Mouse (Mus musculus) right cerebral cortex, postnatal 10 days (tissue): ENCODE results near the gene Fkbp10.
A peak's percentile ranks its signal among the peaks of the same experiment; 100 is the strongest.

ENCODE experiments used
- DNase-seq, 2 experiments: peaks; one replicate each; pipeline ENCODE4 v3.0.0; 2021; ENCODE audit warnings: low spot score in 2 of 2

The Fkbp10 gene

DNA sequence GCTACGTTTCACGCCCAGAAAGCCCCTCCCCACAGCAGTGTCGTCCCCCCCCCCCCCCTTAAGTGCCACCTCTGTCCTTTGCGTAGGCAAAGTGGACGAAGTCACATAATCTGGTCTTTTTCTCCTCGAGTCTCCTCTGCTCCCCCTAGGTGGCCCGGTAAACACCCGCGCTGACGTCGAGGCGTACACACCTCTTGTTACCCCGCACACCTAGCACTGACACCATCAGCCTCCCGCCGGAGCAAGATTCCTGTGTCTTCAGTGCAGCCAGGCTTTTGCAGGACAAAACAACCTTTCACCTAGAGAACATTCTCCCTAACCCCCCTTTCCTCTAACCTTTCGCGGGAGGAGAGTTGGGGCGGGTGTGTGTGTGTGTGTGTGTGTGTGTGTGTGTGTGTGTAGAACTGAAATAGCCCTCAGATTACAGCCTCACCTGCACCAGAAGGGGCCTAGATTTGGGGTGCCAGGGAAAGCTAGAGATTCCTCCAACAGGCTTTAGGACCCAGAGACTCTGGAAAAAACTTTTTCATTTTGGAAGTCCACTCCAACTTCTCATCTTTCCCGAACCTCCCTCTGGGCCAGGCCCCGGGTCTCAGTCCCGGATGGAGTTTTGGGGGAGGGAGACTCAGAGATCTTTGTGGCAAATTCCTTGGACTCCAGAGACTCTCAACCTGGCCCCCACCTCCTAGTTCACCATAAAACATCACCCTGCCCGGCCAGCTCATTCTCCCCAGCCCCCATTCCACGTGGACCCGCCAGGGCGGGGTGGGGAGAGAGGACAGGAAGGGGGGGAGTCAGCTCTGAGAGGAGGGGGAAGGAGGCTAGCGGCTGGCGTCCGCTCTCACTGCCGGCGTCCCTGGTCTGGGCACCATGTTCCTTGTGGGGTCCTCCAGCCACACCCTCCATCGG lies at the start of gene Fkbp10:
TSS of gene Fkbp10 (plus strand) at position 784 of the 909 bp plus-strand sequence.
- DNase-seq, result no peak

DNA sequence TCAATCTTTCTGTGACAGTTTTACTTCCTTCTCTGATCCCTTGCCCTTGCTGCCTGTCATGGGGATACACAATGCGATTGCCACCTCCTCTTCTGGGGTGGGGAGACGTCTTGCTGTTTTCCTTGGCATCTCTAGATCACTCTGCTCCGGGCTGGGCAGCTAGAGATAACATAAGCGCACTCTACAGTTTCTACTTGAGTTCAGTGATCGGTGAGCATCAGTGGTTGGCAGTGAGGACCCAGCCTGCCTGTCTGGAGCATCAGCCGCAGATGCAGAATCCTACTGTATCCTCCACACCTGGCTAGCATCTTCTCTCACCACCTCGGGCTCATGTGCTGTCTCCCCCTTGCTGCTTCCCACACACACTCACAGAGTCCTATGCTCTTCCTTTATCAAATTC lies 46.4 kb upstream of the Fkbp10 start:
- DNase-seq, result no peak

DNA sequence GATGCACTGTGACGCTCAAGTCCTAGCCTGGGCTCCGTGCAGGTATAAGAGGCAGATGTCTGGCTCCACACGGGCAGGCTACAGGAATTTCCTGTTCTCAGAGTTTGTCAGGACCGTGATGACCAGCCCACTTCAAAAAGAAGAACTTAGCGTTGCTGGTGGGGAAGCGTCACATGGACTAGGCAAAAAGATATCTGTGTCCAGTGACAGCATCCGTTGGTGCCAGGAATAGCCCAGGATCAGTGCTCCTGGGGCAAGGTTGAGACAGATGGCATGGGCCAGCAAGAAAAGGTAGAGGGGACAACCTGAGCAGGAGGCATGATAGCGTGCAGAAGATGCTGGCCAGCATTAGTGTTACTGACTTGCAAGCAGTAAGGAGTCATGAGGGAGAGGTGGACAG lies 45.7 kb upstream of the Fkbp10 start:
- no peak for DNase-seq

DNA sequence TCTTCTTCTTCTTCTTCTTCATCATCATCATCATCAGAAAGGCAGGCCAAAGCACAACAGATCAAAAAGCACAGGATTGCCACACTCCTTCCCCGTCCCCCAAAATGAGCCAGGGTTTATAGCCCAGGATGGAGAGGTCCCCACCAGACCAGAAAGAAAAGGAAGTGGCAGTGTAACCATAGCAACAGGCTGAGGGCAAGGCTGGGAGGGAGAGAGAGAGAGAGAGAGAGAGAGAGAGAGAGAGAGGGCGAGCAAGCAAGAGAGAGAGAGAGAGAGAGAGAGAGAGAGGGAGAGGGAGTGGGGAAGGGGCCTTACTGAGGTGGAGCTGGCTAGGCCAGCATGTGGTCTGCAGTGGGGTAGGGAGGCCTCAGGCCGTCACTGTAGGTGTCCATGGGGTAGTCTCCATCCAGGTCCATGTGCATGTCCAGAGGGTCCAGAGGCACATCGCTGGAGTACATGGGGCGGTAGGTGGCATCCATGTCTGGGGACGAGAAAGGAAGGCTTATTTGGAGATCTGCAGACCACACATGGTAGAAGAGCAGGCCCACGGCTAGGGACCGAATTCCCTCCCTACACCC lies 43.4 kb upstream of the Fkbp10 start:
- DNase-seq, result no peak

DNA sequence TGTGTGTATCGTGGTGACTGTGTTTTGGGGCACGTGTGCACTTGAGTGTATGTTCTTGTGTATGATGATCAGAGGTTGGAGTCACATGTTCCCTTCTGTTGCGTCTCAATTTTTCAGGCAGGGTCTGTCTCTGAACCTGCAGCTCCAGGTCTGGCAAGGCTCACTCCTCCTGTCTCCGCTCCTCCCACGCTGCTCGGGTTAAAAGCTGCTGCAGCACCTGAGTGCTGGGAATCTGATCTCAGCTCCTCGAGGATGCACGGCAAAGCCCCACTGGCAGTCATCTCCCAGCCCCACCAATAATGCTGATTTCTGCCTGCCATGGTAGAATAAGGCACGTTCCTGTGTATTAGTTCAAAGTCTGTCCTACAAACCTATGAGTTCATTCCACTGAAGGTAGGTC lies 40.4 kb upstream of the Fkbp10 start:
- no peak for DNase-seq

DNA sequence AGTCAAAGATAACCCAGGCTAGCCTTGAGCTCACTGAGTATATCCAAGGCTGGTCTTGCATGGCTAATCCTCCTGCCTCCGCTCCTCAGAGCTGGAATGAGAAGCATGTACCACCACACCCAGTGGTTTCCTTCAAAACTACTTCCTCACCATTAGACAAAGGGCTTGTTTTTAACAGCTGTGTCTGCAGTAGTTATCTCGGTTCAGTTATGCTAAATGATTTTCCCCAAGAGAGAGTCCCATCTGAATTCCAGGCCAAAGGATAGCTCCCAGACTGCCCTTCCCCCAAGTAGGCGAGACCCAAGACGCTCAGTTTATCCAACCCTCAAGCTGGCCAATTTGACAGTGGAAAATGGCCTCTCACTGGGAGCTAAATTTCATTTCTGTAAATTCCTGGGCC lies 39.5 kb upstream of the Fkbp10 start:
- no peak for DNase-seq

DNA sequence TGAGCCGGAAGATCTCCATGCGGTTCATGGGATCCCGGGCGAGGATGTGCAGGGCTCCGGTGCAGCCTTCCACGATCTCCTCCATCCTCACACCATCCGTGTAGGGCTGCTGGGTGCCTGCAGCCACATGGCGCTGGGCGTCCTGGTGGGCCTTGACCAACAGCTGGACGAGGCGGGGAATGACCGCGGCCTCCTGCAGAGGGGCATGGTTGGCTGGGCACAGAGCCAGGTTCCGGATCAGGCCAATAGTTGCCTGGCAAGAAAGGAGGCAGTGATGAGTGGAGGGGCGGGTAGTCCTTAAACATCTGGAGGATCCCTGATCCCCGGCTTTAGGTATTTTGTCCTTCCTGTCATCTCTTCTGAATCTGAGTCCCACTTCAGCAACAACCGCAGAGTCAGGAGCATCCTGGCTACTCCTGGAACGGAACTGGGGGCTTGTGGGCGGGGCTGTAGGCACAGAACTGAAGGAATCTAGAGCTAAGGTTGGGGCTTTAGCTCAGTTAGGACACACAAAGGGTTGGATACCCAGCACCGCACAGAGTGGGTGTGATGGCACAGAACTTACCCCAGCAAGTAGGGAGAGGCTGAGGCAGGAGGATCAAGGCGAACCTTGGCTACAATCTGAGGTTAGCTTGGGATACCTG lies 38.6 kb upstream of the Fkbp10 start:
- no peak for DNase-seq

DNA sequence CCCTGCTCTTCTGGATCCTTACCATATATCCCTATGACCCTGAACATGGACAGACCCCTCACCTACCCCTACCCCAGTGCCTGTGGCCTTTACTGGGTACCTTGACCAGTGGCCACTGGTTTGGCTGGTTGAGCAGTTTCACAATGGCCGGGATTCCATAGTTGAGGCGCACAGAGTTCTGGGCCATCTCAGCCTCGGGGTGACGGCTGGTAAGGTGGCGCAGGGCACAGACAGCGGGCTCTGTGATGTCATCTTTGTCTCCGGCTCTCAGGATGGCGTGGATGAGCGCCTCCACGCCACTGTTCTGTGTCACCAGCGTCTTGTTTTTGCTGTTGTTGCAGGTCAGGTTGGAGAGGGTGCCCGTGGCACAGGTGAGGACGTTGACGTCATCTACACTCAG lies 37.5 kb upstream of the Fkbp10 start:
- DNase-seq, result no peak

DNA sequence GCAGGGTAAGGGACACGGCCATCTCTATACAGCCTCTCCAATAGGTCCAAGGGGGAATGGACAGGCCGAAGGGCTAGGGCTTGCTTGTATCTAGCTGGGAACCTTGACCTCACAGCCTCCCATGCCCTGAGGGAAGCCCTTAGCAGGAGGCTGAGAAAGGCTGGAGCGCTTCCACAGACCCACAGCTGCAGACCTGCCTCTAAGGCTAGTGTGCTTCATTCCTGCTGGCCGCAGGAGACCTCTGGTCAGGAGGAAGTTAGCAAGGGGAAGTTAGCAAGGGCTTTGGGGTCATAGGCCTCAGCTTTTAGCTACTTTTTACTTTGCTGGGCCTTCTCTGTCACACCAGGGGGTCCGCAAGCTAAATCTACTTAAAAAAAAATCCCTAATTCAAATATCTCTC lies 37.1 kb upstream of the Fkbp10 start:
- DNase-seq, result no peak

DNA sequence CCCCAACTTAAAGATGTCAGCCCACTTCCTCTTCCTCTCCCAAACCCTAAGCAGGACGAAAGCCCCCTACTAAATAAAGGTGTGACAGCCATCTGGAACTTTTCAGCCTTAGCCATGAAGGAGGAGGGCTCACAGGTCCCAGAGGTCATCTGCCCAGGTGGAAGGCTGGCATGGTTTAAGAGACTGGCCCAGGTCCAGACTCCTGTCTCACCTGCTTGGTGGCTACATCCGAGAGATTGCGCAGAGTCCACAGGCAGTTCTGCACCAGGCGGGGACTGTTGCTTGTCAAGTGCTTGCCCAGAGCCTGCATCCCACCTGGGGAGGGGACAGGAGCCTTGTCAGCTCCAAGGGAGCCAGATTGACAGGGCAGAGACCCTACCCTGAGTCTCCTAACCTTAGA lies 36.2 kb upstream of the Fkbp10 start:
- DNase-seq, result no peak

DNA sequence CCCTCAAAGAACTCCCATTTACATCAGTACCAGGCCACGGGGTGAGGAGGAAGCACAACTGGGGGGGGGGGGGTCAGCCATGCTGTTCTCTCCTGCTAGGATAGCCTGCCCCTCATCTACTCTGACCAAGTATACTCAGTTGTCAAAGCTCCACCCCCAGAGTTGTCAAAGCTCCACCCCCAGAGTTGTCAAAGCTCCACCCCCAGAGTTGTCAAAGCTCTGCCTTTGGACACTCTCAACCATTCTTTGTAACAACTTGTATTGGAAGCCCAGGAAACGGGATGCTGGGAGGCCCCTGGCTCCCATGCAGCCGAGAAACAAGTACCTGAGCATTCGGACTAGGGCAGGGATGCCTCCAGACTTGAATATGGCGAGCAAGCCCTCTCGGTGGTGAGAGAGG lies 32.8 kb upstream of the Fkbp10 start:
- DNase-seq, result no peak

DNA sequence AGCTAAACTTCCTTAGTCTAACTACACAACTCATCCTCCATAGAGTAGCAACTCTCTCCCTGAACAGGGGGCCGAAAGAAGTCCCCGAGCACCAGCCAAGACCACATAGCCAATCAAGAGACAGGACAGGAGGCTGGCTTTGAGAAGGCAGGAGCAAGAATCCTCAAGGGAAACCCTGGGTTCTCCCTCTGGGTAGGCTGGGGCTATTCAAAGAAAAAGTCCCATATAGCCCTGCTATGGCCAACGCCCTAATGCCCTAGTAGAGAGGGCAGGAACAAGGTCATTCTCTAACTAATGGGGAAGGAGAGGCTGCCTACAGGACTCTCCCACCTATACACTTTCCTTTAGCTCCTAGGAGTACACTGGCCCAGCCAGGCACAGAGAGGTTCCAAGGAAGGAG lies 30.5 kb upstream of the Fkbp10 start:
- no peak for DNase-seq

DNA sequence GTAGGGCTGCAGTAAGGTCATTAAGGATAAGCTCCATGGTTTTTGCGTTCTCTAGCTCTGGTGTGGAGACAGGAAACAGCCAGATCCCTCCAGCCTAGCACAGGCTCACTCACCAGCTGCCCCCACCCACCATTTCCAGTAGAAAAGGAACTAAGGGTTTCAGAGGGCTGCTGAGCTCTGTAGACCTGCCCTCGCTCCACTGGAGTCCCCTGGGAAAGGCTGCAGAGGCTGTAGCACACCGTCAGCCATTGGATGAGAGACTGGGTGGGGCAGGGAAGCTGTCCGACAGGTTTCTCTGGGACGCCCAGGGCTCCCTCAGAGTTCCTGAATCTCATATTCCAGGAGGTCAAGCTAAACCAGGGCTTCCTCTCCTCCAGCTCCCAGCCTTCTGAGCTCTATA lies 28.9 kb upstream of the Fkbp10 start:
- no peak for DNase-seq

DNA sequence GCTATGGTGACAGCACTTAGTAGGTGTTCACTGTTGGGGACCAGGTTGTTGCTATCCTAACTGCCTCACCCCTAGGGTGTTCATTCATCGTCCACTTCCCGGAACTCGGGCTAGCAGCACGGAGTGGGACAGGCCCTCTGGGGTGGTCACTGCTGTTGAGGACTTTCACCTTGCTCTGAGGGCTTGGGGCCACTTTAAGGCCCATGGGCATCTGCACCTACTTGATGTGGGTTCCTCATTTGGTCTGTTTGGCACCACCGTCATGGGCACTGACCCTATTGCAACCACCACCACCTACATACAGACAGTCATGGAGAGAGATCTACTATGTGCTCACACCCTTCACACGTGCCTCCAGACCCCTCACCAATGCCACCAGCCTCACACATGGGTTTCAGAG lies 28.4 kb upstream of the Fkbp10 start:
- DNase-seq, result no peak

DNA sequence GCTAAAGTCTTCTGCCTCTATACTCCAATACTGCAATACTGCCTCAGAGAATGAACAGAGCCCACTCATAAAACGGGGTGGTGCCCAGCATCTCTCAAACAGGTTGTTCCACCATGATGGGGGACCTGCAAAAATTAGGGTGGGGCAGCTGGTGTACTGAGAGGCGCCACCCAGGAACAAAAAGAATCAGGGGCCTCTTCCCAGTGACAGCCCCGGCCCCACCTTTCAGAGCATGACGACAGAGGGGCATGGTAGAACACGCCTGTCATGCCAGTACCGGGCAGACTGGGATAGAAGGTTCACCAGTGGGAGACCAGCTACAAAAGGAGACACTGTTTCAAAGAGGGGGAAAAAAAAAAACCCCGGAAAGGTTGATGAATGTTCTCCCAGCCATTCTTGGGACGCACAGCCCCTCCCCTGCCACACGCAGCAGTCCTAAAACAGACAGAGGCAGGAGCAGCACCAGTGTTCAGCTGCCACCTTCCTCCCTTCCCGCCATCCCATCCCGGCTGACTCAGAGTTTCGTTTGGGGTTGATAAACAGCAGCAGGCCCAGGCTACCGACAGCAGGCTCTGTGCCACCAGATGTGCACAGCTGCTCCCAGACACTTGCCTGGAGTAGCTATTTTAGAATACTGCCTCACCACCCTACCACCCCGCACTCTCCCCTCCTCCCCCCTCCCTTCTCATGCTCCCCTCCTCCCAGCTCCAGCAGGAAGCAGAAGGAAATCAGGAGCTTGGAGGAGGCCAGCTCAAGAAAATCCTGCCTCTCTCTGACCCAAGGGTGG lies 27.7 kb upstream of the Fkbp10 start:
- peak; percentile 53 to 64 for DNase-seq

DNA sequence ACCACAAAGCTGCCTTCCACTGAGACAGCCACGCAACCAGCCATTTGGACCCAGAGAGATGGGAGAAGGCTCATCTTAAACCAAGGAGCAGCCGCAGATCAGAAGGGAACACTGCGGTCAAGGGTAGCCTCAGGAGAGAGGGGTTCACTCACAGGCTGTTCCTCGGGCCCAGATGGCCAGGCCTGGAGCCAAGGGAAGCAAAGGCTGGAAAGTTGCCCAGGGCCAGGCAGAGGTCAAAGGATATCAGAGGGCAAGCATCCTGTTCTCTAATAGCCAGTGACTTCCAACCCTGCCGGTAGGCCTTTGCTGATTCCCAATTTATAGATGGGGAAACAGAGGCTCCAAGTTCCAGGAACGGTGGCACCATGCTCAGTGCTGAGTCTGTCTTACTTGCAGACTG lies 26.9 kb upstream of the Fkbp10 start:
- no peak for DNase-seq

DNA sequence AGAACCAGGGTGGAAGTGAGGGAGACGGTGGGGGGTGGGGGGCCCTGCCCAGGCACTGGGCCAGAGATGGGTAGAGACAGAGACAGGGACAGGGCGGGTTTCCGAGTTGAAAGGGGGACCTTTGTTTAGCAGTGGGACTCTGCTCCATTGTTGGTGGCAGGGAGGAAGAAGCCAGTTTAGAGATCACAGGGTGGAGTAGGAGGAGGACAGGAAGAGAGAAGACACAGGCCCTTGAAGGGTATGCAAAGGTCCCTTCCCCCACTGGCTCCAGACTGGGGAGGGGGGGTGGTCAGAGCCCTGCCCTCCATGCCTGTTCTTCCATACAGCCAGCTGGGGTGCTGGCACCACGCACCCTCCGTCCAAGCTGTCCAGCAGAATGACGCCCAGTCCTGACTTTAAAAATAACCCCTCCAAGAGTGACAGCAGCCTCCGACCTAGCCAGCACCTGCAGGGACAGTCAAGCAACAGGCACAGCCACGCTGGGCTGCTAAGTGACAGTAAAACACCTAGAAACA lies 25.5 kb upstream of the Fkbp10 start:
- no peak for DNase-seq

DNA sequence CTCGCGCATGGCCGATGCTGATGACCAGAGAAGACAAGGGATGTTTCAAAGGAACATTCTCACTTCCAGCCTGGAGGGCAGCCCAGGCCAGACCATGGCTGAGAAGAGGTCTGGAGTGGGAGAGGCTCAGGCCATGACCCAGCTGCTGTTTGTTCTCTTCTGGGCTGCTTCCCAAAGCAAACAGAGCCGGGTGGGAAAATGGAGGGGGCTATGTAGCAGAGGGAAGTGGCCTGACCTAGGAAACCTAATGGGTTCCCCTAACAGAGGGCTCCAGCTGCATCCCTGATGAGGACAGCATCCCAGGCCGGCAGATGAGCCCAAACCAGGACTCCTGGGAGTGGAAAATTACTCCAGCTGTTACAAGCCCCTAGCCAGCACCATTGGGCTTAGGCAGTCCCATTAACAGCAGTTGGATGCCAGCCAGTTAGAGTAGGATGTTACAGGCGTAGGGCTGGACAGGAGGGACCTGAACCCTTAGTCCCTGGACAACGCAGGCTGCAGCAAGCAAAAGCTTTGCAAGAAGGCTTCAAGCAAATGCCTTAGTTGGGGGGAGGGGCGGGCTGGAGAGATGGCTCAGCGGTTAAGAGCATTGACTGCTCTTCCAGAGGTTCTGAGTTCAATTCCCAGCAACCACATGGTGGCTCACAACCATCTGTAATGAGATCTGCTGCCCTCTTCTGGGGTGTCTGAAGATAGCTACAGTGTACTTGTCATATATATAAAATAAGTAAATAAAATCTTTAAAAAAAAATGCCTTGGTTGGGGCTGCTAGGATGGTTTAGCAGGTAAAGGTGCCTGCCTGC lies 24.2 kb upstream of the Fkbp10 start:
- no peak for DNase-seq

DNA sequence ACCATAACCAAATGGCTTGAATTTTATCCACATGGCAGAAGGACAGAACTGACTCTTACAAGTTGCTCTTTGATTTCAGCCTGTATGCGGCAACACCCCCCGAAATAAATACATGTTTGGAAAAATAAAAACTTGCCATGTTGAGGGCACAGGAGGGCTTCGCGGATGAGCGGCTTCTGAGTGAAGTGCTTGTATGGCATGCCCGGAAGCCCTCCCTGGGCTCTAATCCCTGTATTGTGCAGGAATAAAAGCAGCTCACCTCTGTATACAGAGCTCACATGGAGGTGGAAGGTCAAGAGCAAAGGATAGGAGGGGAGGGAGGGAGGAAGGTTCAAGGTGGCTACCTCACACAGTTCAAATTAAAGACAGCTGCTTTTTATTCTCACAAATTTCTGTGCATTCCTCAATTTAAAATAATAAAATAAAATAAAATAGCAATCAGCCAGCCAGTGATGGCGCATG lies 23.6 kb upstream of the Fkbp10 start:
- no peak for DNase-seq

DNA sequence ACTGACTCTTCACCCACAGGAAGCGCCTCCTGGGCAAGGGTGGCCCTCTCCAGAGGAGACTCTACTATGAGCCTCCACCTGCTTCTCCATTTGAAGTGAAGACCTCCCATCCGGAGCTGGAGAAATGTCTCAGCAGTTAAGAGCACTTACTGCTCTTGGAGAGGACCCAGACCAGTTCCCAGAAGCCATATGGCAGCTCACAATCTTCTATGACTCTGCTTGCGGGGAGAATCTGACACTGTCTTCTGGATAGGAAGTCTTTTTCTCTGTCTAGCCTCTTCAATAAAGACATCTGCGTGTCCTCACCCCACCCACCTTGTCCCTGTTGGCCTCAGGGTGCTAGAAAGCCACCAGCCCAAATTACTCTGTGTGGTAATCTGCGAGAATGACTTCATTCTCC lies 22.5 kb upstream of the Fkbp10 start:
- no peak for DNase-seq

DNA sequence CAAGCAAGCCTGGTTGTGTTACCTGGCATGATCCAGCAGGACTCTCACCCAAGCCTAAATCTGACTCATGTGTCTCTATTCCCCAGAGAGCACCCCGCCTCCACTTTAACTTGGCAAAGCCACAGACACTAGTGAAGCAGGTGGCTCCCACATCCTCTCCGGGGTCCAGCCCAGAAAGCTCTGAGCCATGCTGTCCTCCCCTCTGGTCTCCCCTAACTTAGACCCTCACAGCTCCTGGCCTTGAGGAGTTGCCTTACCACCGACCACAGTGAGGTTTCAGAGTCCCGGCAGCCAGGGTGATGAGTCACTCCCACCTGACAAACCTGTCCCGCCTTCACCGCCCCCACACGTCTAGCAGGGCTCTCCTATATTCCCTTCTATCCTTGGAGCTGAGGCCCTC lies 21.8 kb upstream of the Fkbp10 start:
- DNase-seq, result peak in 1 of 2 experiments; percentile 25
